Mouse (Mus musculus) cerebellum, adult 2 months (tissue): ENCODE results near the gene Robo2.

ENCODE experiments used
- CTCF ChIP-seq: fragments of 200-500 bp; IDR thresholded peaks from 2 replicates; pipeline ENCODE4 v1.5.1; 2011; ENCODE audit warnings: low read depth, mild to moderate bottlenecking, control low read depth, low read length, moderate library complexity, borderline replicate concordance; ENCODE audit not compliant: insufficient read depth
- POLR2A ChIP-seq: fragments of 200-500 bp; IDR thresholded peaks from 2 replicates; pipeline ENCODE4 v1.6.1; 2011; ENCODE audit warnings: low read length, control low read depth, borderline replicate concordance; ENCODE audit not compliant: insufficient read depth

- no peak for TF ChIP-seq CTCF
- no peak for TF ChIP-seq POLR2A
These were observed 529.7 kb downstream of the Robo2 start for GRCm38 (mm10) chr16:73881911-73882310.
